Mouse (Mus musculus) forebrain, embryonic 16.5 days (tissue): ENCODE data around the gene Chst14. TPM values are rescaled to one million over a fixed set of nuclear protein-coding genes. Genes with fewer than 3 reads are reported as not detected.

Experiments used
- ATAC-seq: fragments of 200-750 bp; cut with Nextera tagmentation; 2 replicates; pipeline ENCODE4 v1.8.0; 2017; ENCODE audit warnings: mild to moderate bottlenecking, moderate library complexity
- H3K27ac ChIP-seq: fragments of 300-500 bp; sonication (generic); 2 replicates; pipeline ENCODE4 v1.5.1; 2014; ENCODE audit warnings: low read length, control low read depth
- H3K27me3 ChIP-seq: fragments of 300-500 bp; sonication (generic); replicated peaks from 2 replicates; pipeline ENCODE4 v1.6.1; 2014; ENCODE audit warnings: low read length; ENCODE audit not compliant: control insufficient read depth, insufficient read depth
- H3K36me3 ChIP-seq: fragments of 300-500 bp; sonication (generic); 2 replicates; pipeline ENCODE4 v1.6.1; 2014; ENCODE audit not compliant: control insufficient read depth, insufficient read depth
- H3K4me1 ChIP-seq: fragments of 300-500 bp; sonication (generic); replicated peaks from 2 replicates; pipeline ENCODE4 v1.6.1; 2014; ENCODE audit warnings: low read length; ENCODE audit not compliant: control insufficient read depth, insufficient read depth
- H3K4me2 ChIP-seq: fragments of 300-500 bp; sonication (generic); 2 replicates; pipeline ENCODE4 v1.6.1; 2014; ENCODE audit warnings: mild to moderate bottlenecking, low read length, control low read depth
- H3K4me3 ChIP-seq: fragments of 300-500 bp; sonication (generic); replicated peaks from 2 replicates; pipeline ENCODE4 v1.5.1; 2014; ENCODE audit warnings: mild to moderate bottlenecking, low read length, control low read depth
- H3K9ac ChIP-seq: fragments of 300-500 bp; sonication (generic); replicated peaks from 2 replicates; pipeline ENCODE4 v1.6.1; 2014; ENCODE audit warnings: low read depth, low read length, control low read depth
- H3K9me3 ChIP-seq: fragments of 300-500 bp; sonication (generic); 2 replicates; pipeline ENCODE4 v1.6.1; 2016; ENCODE audit warnings: low read length; ENCODE audit not compliant: control insufficient read depth
- WGBS: fragments of 180-500 bp; shearing (Covaris S2); extraction: QIAGEN DNeasy Blood & Tissue Kit; methylation state at CpG from one replicate; pipeline ENCODE4 v1.1.7; 2014; 5-methylcytosine and 5-hydroxymethylcytosine counted together
- polyA plus RNA-seq: library from polyadenylated mRNA; unstranded; fragments of >200 nt; fragmentation: Nextera tagmentation; extraction: Ambion mirVana; gene quantifications from 2 replicates; pipeline ENCODE4 v1.2.1, GENCODE M21; 2015

Chst14 gene
- polyA plus RNA-seq, 1 experiment from 2014 or later = 5.4 TPM

DNA sequence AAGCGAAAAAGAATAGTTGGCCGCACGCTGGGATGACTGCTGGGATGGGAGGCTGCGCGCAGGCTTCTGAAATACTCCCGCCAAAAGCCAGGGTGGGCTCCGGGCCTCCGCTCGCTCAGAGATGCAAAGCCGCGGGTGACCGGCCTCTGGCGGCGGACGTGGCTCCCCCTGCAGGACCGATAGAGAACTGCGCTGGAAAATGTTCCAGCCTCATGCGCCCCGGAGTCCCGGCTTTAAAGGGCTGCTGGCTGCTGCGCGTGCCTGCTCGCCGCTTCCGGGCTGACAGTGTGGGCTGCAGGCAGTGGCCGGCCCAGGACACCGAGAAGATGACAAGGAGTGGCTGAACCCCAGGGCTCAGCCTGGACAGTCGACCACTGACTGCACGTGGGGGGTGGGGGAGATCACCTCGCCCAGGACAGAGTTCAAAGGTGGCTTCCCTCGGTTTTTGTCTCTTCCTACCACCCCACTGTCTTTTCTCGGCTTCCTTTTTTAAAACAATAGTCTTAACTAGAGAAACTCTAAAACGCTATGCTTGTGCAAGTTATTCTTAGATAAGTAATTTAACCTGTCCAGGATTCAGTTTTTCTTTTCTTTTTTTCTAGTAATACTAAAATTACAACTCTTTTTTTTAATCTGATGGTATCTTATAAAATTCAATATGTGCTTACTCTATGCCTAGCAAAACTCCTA, 46.5 kb downstream of the Chst14 start:
- Histone ChIP-seq H3K4me3 (peak overlapping the region; percentile 43), H3K27me3 (peaks cover 28% of the 10 kb centered on the region), H3K4me2 (peak overlapping the region; percentile 85), H3K9ac (peak overlapping the region; percentile 58), H3K4me1 (peaks cover 19% of the 10 kb centered on the region), H3K27ac (no peak overlapping the region), H3K36me3 (no peaks in the 10 kb centered on the region), H3K9me3 (no peaks in the 10 kb centered on the region)
- WGBS = under 1% methylated on average over 33 of the region's 33 CpGs
- ATAC-seq = peak; percentile 54

DNA sequence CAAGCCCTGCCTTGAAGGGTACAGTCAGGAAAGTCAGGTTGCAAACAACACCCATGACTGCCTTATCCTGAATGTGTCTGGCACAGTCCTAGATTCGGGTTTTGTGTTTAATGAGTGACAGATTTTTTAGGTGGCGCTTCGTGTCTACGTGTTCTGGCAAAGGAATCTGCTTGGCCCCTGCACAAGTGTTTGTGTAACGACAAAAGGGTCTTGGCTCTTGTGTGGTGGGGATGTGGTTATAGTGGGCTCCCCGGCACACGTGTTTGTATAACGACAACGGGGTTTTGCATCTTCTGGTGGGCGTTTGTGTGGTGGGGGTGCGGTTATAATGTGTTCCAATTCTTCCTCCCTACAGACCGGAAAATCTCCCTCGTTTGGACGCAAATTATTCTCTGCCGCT, 49.6 kb downstream of the Chst14 start:
- no peaks in the 10 kb centered on the region for H3K9me3 ChIP-seq

DNA sequence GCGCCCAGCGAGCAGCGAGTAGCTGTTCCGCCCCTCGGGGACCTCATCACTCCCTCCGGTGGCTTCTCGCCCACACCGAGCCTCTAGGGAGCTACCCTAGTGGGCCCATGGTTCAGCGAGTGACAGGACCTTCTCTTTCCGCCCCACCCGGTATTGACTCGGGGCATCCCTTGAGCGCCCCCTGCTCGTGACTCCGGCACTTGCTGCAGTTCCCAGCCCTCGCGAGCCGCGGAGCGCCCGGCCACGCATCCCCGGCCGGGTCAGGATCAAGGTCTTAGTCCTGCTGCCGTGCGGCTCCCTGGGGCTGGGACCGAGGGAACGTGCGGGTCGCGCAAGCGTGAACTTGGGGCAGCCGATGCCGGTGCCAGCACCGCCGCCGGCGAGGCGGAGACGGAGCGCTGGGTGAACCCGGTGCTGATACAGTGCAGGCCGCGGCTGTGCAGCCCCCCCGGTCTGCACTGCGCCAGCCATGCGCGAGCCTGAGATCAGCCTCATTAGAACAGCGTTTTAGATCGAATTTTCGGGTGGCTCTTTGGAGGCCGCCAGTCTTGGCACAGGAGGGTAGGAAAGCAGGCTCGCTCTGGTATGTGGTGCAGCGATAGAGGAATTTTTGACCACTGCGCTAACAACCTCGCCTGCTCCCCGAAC, 50.1 kb downstream of the Chst14 start:
- H3K4me2 ChIP-seq = peak overlapping the region; percentile 93
- H3K9ac ChIP-seq = peak overlapping the region; percentile 88
- peaks cover 19% of the 10 kb centered on the region for H3K4me1 ChIP-seq
- H3K27ac ChIP-seq = peak overlapping the region; percentile 44; the same call in 1 of the 2 replicates
- no peaks in the 10 kb centered on the region for H3K9me3 ChIP-seq
- H3K36me3 ChIP-seq = no peaks in the 10 kb centered on the region
- peak overlapping the region; percentile 70 for H3K4me3 ChIP-seq
- H3K27me3 ChIP-seq = peaks cover 33% of the 10 kb centered on the region
- WGBS = under 1% methylated on average over 56 of the region's 57 CpGs
- ATAC-seq = peak; percentile 88

More for the DNA sequence above, 49.6 kb downstream of the Chst14 start:
- peak overlapping the region; percentile 70 for H3K4me3 ChIP-seq
- peaks cover 19% of the 10 kb centered on the region for H3K4me1 ChIP-seq
- 0 out of 2 replicates have a peak overlapping the region, but pooled peaks have one; percentile 18 for H3K27ac ChIP-seq
- peak; percentile 23 for ATAC-seq
- 2% methylated on average over 15 of the region's 15 CpGs for WGBS
- H3K9ac ChIP-seq = peak overlapping the region; percentile 88
- peaks cover 33% of the 10 kb centered on the region for H3K27me3 ChIP-seq
- no peaks in the 10 kb centered on the region for H3K36me3 ChIP-seq
- peak overlapping the region; percentile 93 for H3K4me2 ChIP-seq

DNA sequence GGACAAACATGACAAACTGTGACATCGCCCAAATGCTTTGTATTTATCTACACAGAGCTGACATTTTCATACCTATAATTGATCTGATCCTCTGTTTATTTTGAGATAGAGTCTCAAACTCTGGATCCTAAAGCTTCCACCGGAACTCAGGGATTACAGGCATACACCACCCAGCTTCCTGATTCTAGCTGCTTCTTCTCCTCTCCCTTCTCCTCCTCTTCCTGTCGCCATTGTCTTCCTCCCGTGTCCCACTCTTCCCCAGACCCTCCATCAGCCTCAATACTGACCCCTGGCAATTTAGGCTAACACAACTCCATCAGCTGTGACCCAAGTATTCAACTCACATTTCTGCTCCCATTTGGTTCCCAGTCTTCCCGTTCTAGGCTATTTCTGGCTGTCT, 50.6 kb downstream of the Chst14 start:
- Histone ChIP-seq H3K4me2 (peak overlapping the region; percentile 93), H3K4me1 (peaks cover 19% of the 10 kb centered on the region), H3K4me3 (peak overlapping the region; percentile 70), H3K27me3 (peaks cover 33% of the 10 kb centered on the region), H3K27ac (no peak overlapping the region), H3K9me3 (no peaks in the 10 kb centered on the region), H3K36me3 (no peaks in the 10 kb centered on the region), H3K9ac (peak overlapping the region; percentile 88)
- WGBS = 17% methylated on average over 5 of the region's 5 CpGs
- ATAC-seq = no peak

DNA sequence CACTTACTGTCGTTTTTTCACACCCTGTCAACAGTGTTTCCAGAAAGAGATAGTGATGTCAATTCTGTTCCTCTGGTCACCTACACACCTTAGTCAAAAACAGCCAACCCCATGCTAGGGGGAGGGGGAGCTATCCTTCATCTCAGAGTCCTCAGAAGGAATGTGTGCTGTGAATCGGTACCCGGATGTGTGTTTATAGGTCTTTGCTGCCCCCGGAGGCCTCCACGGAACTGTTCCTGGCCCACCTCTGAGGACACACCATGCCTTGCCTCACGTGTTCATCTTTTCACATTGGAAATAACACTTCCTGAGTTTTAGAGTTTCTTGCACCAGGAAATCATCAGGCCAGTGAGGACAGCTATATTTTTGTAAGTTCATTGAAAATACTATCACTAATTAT, 51.8 kb downstream of the Chst14 start:
- H3K27ac ChIP-seq = no peak overlapping the region
- WGBS = 26% methylated on average over 6 of the region's 6 CpGs
- peaks cover 33% of the 10 kb centered on the region for H3K27me3 ChIP-seq
- H3K4me1 ChIP-seq = peaks cover 16% of the 10 kb centered on the region
- no peak overlapping the region for H3K4me2 ChIP-seq
- H3K4me3 ChIP-seq = no peak overlapping the region
- no peak for ATAC-seq
- no peaks in the 10 kb centered on the region for H3K36me3 ChIP-seq
- no peaks in the 10 kb centered on the region for H3K9me3 ChIP-seq
- no peak overlapping the region for H3K9ac ChIP-seq

Other genes starting within 250 kb of the Chst14 start
- 0.43 and 0.46 TPM in 2 replicates for gene Ankrd63, start 222.5 kb upstream of the Chst14 start, polyA plus RNA-seq
- gene Plcb2, start 198.1 kb upstream of the Chst14 start, polyA plus RNA-seq = 0.63 and 1.2 TPM in 2 replicates
- gene Inafm2, start 180.7 kb upstream of the Chst14 start, polyA plus RNA-seq = 24.4 and 27.0 TPM in 2 replicates
- 1.3 and 1.6 TPM in 2 replicates for gene Ccdc9b, start 163.8 kb upstream of the Chst14 start, polyA plus RNA-seq
- not detected in 2 replicates for gene Phgr1, start 153.7 kb upstream of the Chst14 start, polyA plus RNA-seq
- gene Disp2, start 146.8 kb upstream of the Chst14 start, polyA plus RNA-seq = 27.3 and 36.9 TPM in 2 replicates
- 49.6 and 52.6 TPM in 2 replicates for gene Knstrn, start 112.5 kb upstream of the Chst14 start, polyA plus RNA-seq
- 45.2 and 50.4 TPM in 2 replicates for gene Ivd, start 64.5 kb upstream of the Chst14 start, polyA plus RNA-seq
- 5.7 and 6.5 TPM in 2 replicates for gene Bahd1, start 26.1 kb upstream of the Chst14 start, polyA plus RNA-seq
- gene Ccdc32, start 102.9 kb downstream of the Chst14 start, polyA plus RNA-seq = 41.6 and 46.1 TPM in 2 replicates
- gene Rpusd2, start 108.3 kb downstream of the Chst14 start, polyA plus RNA-seq = 5.0 and 5.1 TPM in 2 replicates
- 23.9 and 26.2 TPM in 2 replicates for gene Knl1, start 120.6 kb downstream of the Chst14 start, polyA plus RNA-seq
- gene Rad51, start 186.3 kb downstream of the Chst14 start, polyA plus RNA-seq = 17.6 and 20.3 TPM in 2 replicates
- gene Rmdn3, start 230.5 kb downstream of the Chst14 start, polyA plus RNA-seq = 59.6 and 65.3 TPM in 2 replicates
- gene Gchfr, start 241.3 kb downstream of the Chst14 start, polyA plus RNA-seq = 0.47 and 0.55 TPM in 2 replicates
- 1.1 and 1.3 TPM in 2 replicates for gene Gm14137, start 248.0 kb downstream of the Chst14 start, polyA plus RNA-seq